Mouse (Mus musculus) C2C12 (cell line): ENCODE data around the gene Prkg1. TPM values are rescaled to one million over a fixed set of nuclear protein-coding genes. Genes with fewer than 3 reads are reported as not detected.

Source experiments
- H3K27me3 ChIP-seq: one replicate; pipeline ENCODE4 v1.6.1; 2011; ENCODE audit not compliant: control insufficient read depth, insufficient read depth, insufficient read length
- H3K36me3 ChIP-seq: one replicate; pipeline ENCODE4 v1.6.1; 2011; ENCODE audit not compliant: control insufficient read depth, insufficient read depth
- H3K4me3 ChIP-seq: one replicate; pipeline ENCODE4 v1.5.1; 2011; ENCODE audit warnings: mild to moderate bottlenecking, control low read depth; ENCODE audit not compliant: poor library complexity, insufficient read depth, severe bottlenecking
- H3K79me2 ChIP-seq: one replicate; pipeline ENCODE4 v1.6.1; 2011; ENCODE audit not compliant: control insufficient read depth, insufficient read depth
- H3K79me3 ChIP-seq: one replicate; pipeline ENCODE4 v1.6.1; 2011; ENCODE audit warnings: low read depth, control low read depth
- H3ac ChIP-seq: one replicate; pipeline ENCODE3; 2011; ENCODE audit warnings: low read depth; ENCODE audit not compliant: control insufficient read depth, insufficient read length
- CEBPB ChIP-seq: IDR thresholded peaks from one replicate; pipeline ENCODE4 v1.6.1; 2011; ENCODE audit warnings: low read depth, mild to moderate bottlenecking, control low read depth, moderate library complexity
- CTCF ChIP-seq: IDR thresholded peaks from one replicate; pipeline ENCODE4 v1.5.1; 2011; ENCODE audit not compliant: control insufficient read depth, insufficient read depth, insufficient read length
- FOSL1 ChIP-seq: IDR thresholded peaks from one replicate; pipeline ENCODE4 v1.8.0; 2011; ENCODE audit warnings: mild to moderate bottlenecking, low read length; ENCODE audit not compliant: poor library complexity, insufficient read depth, severe bottlenecking
- MAX ChIP-seq: IDR thresholded peaks from one replicate; pipeline ENCODE4 v1.6.1; 2011; ENCODE audit warnings: mild to moderate bottlenecking, control low read depth
- MYOD1 ChIP-seq: IDR thresholded peaks from one replicate; pipeline ENCODE4 v1.6.1; 2011; ENCODE audit warnings: low read depth; ENCODE audit not compliant: control insufficient read depth, insufficient read length
- MYOG ChIP-seq: IDR thresholded peaks from one replicate; pipeline ENCODE4 v1.6.1; 2011; ENCODE audit not compliant: control insufficient read depth, insufficient read length; ENCODE audit errors: extremely low read depth
- USF1 ChIP-seq: IDR thresholded peaks from one replicate; pipeline ENCODE4 v1.6.1; 2011; ENCODE audit warnings: low read depth, mild to moderate bottlenecking, control low read depth, moderate library complexity
- polyA plus RNA-seq: library from polyadenylated mRNA; unstranded; fragments of >200 nt; fragmentation: generic; extraction: Trizol; gene quantifications from one replicate; pipeline ENCODE4 v1.2.1, GENCODE M21; 2012; ENCODE audit warnings: missing spikeins

Gene Prkg1
- polyA plus RNA-seq, 1 experiment, result 0.47 TPM

GRCm38 (mm10) chr19:31621716-31622115 lies 143.1 kb downstream of the Prkg1 start:
- no peak overlapping the region for H3K4me3 ChIP-seq
- no peak for TF ChIP-seq MYOG
- TF ChIP-seq USF1, result no peak
- H3ac ChIP-seq, result no peak overlapping the region
- no peaks in the 10 kb centered on the region for H3K36me3 ChIP-seq
- no peaks in the 10 kb centered on the region for H3K79me3 ChIP-seq
- no peaks in the 10 kb centered on the region for H3K27me3 ChIP-seq
- H3K79me2 ChIP-seq, result no peaks in the 10 kb centered on the region

GRCm38 (mm10) chr19:31616830-31617229 lies 148.0 kb downstream of the Prkg1 start:
- no peak overlapping the region for H3K4me3 ChIP-seq
- no peak for TF ChIP-seq CTCF
- TF ChIP-seq MYOG, result no peak
- TF ChIP-seq MYOD1, result no peak
- TF ChIP-seq CEBPB, result no peak
- no peak for TF ChIP-seq MAX
- TF ChIP-seq USF1, result no peak
- TF ChIP-seq FOSL1, result no peak
- H3K27me3 ChIP-seq, result no peaks in the 10 kb centered on the region
- H3ac ChIP-seq, result no peak overlapping the region
- H3K79me3 ChIP-seq, result no peaks in the 10 kb centered on the region
- H3K36me3 ChIP-seq, result no peaks in the 10 kb centered on the region
- no peaks in the 10 kb centered on the region for H3K79me2 ChIP-seq

DNA sequence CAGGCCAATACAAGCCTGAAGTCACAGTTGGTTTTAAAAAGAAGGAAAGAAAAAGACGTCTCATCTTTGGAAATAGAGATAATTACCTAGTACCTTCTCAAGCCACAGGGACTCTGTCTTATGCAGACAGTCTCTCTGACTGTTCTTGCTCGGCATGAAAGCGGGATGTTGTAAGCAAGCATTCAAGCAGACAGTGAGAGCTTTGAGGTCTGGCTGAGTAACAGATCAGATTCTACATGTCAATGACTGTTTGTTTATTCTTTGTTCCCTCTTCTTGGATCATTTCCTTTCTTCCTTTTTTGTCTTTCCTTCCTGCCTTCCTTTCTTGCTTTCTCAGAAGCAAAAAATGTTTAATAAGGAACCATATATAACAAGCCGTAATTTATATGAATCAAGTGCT lies 148.7 kb downstream of the Prkg1 start:
- no peaks in the 10 kb centered on the region for H3K36me3 ChIP-seq

GRCm38 (mm10) chr19:31613146-31613545 lies 151.7 kb downstream of the Prkg1 start:
- no peak overlapping the region for H3ac ChIP-seq
- H3K36me3 ChIP-seq, result no peaks in the 10 kb centered on the region
- no peaks in the 10 kb centered on the region for H3K79me2 ChIP-seq
- H3K4me3 ChIP-seq, result no peak overlapping the region
- H3K27me3 ChIP-seq, result no peaks in the 10 kb centered on the region
- no peak for TF ChIP-seq CEBPB
- no peak for TF ChIP-seq FOSL1
- TF ChIP-seq MYOD1, result no peak
- TF ChIP-seq MAX, result no peak
- TF ChIP-seq CTCF, result no peak
- no peak for TF ChIP-seq MYOG
- no peak for TF ChIP-seq USF1
- H3K79me3 ChIP-seq, result no peaks in the 10 kb centered on the region

More for the DNA sequence above, 148.7 kb downstream of the Prkg1 start:
- Histone ChIP-seq H3ac (no peak overlapping the region), H3K79me3 (no peaks in the 10 kb centered on the region), H3K79me2 (no peaks in the 10 kb centered on the region), H3K4me3 (no peak overlapping the region), H3K27me3 (no peaks in the 10 kb centered on the region)
- no peak for TF ChIP-seq CTCF
- TF ChIP-seq MYOG, result no peak
- TF ChIP-seq CEBPB, result no peak
- no peak for TF ChIP-seq FOSL1
- TF ChIP-seq MYOD1, result no peak
- no peak for TF ChIP-seq USF1
- TF ChIP-seq MAX, result no peak

DNA sequence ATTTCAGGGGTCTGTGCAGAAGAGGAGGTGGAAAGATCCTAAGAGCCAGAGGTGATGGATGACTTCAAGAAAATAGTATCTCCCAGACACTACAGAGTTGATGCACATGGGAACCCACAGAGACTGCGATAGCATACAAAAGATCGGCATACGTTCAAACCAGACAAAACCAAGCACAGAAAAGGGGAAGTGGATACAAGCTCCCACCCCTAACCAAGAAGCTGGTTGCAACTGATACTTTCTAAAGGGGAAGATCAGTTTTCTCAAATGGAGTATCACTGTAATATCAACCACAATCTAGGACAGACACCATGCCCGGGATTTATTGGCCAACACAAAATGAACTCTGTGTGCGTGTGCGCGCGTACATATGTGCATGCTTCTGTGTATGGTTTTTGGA lies 162.3 kb downstream of the Prkg1 start:
- no peak overlapping the region for H3K4me3 ChIP-seq
- TF ChIP-seq FOSL1, result no peak
- TF ChIP-seq USF1, result no peak
- no peak for TF ChIP-seq MYOG
- no peak for TF ChIP-seq MAX
- H3ac ChIP-seq, result no peak overlapping the region
- no peaks in the 10 kb centered on the region for H3K79me3 ChIP-seq
- no peaks in the 10 kb centered on the region for H3K79me2 ChIP-seq
- H3K36me3 ChIP-seq, result no peaks in the 10 kb centered on the region
- H3K27me3 ChIP-seq, result no peaks in the 10 kb centered on the region

GRCm38 (mm10) chr19:31594011-31594410 lies 170.8 kb downstream of the Prkg1 start:
- no peaks in the 10 kb centered on the region for H3K27me3 ChIP-seq
- no peak overlapping the region for H3K4me3 ChIP-seq
- TF ChIP-seq MAX, result no peak
- TF ChIP-seq USF1, result no peak
- TF ChIP-seq CEBPB, result no peak
- no peak for TF ChIP-seq FOSL1
- no peak for TF ChIP-seq MYOD1
- no peak for TF ChIP-seq MYOG
- no peak for TF ChIP-seq CTCF
- no peaks in the 10 kb centered on the region for H3K36me3 ChIP-seq
- H3K79me2 ChIP-seq, result no peaks in the 10 kb centered on the region
- H3K79me3 ChIP-seq, result no peaks in the 10 kb centered on the region
- H3ac ChIP-seq, result no peak overlapping the region
